Mouse (Mus musculus): ENCODE results near the gene Arl9.
"Not testable (repeated sequence)": the region's sequence is repeated elsewhere in the genome, so short reads cannot be mapped to it uniquely, and the experiment has no call there.

Gene Arl9

GRCm38 (mm10) chr5:77015544-77016482 lies 12.0 kb downstream of the Arl9 start, which contains the start of gene Thegl:
Thegl (plus strand) TSS chr5:77016023.
- peak; percentile 84 for DNase-seq (ENCODE audit: low read depth, low spot score)

GRCm38 (mm10) chr5:77028034-77028433 lies 24.2 kb downstream of the Arl9 start:
- no peak for DNase-seq (ENCODE audit: low read depth, low spot score)

GRCm38 (mm10) chr5:77029735-77030134 lies 25.9 kb downstream of the Arl9 start:
- DNase-seq (ENCODE audit: low read depth, low spot score): peak; percentile 47

- not testable (repeated sequence) for DNase-seq (ENCODE audit: low read depth, low spot score)
Measured at GRCm38 (mm10) chr5:77035101-77035500, 31.2 kb downstream of the Arl9 start.

- DNase-seq (ENCODE audit: low read depth, low spot score): no peak
Measured at GRCm38 (mm10) chr5:77038451-77038850, 34.6 kb downstream of the Arl9 start.

GRCm38 (mm10) chr5:77039391-77039790 lies 35.5 kb downstream of the Arl9 start:
- DNase-seq (ENCODE audit: low read depth, low spot score): no peak

- DNase-seq (ENCODE audit: low read depth, low spot score): no peak
Measured at GRCm38 (mm10) chr5:77044362-77044761, 40.5 kb downstream of the Arl9 start.

GRCm38 (mm10) chr5:77052616-77053015 lies 48.8 kb downstream of the Arl9 start:
- peak; percentile 22 for DNase-seq (ENCODE audit: low read depth, low spot score)

GRCm38 (mm10) chr5:77056881-77057440 lies 53.1 kb downstream of the Arl9 start:
- DNase-seq (ENCODE audit: low read depth, low spot score): peak; percentile 31
